Mouse (Mus musculus) lung, postnatal 14 days (tissue): Measurements from ENCODE around the gene Atl3.

Source experiments
- DNase-seq: peaks from one replicate; pipeline ENCODE4 v3.0.0; 2021

Atl3 gene

GRCm38 (mm10) chr19:7500701-7501100 lies 6.9 kb downstream of the Atl3 start:
- no peak for DNase-seq

- no peak for DNase-seq
Measured at GRCm38 (mm10) chr19:7502432-7502831, 8.6 kb downstream of the Atl3 start.

- DNase-seq, result no peak
Measured at GRCm38 (mm10) chr19:7506321-7506720, 12.5 kb downstream of the Atl3 start.

DNA sequence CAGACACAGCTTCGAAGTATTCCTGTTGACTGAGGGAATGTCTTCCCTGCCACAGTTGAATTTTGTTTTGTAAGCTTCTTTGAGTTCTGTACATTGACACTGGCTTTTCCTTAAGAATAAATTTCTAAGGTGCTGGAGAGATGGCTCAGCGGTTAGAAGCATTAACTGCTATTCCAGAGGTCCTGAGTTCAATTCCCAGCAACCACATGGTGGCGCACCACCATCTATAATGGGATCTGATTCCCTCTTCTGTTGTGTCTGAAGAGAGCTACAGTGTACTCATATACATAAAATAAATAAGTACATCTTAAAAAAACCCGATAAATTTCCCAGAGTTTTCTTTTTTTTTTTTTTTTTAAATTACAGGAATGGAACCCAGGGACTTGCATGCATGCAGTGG lies 14.2 kb downstream of the Atl3 start:
- DNase-seq, result no peak

GRCm38 (mm10) chr19:7516437-7516836 lies 22.6 kb downstream of the Atl3 start:
- DNase-seq, result no peak

GRCm38 (mm10) chr19:7521619-7522018 lies 27.8 kb downstream of the Atl3 start:
- DNase-seq, result no peak

DNA sequence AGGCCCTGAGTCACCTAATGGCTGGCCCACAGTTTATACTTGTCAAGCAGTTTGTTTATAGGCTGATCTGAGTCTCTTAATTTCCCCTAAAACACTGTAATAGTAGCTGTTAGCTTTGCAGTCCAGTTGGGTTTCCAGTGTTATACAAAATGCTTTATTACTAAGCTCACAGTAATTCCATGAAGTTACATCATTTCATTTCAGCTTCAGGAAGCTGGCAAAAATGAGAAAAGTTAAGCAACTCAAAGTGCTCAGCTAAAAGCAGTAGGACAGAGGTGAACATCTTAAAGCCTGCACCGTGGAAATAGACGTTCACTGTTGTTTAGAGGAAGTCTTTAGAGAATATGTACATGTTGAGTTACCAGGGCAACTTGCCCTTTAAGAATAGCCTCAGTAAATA lies 29.0 kb downstream of the Atl3 start:
- no peak for DNase-seq

DNA sequence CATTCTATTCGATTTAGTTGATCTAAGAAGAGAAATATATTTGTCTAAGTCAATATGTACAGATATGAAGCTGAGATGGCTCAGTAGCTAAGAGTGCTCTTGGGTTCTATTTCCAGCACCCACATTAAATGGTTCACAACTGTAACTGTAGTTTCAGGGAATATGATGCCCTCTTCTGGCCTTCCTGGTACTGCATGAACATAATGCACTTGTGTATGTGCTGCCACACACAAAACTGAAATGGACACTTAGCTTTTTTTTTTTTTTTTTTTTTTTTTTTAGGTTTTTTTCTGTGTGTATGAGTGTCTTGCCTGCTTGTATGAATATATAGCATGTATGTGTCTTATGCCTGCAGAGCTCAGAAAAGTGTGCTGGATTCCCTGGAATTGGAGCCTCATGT lies 29.5 kb downstream of the Atl3 start:
- peak; percentile 54 for DNase-seq

DNA sequence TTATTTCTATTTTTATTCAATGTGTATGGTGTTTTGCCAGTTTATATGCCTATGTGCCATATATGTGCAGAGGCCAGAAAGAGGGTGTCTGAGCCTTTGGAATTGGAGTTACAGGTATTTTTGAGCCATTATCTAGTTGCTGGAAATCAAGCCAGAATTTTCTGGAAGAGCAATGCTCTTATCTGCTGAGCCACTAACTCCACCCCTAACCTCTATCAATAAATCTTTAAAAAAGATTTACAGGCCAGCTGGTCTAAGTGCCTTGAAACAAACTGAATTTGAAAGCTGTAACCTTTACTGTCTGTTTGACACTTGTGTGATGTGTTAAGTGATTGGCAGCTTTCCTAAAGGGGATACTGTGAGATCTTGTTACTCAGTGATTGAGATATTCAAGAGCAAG lies 29.9 kb downstream of the Atl3 start:
- no peak for DNase-seq

DNA sequence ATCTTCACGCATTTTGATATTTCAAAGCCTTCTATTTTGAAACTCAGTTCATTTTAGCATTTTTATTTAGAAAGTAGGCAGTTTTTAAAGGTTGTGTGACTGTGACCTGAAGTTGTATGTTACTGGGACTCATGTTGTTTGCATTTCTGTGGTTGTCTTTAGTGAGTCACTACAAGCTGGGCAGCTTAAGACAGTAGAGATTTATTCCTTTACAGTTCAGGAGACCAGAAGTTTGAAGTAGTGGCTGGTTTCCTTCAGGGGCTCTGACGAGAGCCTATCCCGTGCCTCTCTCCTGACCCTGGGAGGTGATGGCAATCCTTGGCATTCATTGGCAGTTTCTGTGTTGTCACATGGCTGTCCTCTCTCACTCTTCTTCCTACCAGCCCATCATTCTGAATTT lies 31.0 kb downstream of the Atl3 start:
- DNase-seq, result no peak

DNA sequence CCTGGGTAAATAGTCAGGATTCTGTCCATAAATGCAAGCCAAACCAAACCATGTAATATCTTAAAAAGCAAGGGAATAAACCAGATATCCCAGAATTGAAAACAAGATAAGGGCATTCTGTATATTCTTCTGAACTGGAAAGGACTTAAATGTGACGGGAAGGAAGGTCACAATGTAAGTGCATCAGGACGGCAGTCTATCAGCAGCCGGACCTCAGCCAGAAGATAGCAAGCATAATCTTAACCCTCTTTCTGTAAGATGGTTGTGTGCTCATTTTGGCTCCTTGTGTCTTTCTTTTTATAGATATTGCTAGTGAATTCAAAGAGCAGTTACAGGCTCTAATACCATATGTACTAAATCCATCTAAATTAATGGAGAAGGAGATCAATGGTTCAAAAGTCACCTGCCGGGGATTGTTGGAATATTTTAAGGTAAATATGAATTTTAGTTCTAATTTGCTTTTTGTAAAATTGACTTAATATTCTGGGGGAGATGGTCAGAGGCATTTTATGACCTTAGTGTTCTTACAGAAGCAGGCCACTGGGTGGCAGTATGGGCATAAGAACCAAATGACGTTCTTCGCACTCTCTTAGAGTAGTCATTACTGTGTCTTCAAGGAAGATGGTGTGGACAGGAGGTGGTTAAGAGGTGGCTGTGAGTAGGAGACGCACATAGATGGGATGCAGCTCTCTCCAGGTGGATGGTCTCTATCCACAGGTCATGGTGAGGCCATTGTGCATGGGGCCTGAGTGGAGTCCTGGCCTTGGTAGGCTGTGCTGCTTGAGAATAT lies 35.0 kb downstream of the Atl3 start:
- peak; percentile 71 for DNase-seq

DNA sequence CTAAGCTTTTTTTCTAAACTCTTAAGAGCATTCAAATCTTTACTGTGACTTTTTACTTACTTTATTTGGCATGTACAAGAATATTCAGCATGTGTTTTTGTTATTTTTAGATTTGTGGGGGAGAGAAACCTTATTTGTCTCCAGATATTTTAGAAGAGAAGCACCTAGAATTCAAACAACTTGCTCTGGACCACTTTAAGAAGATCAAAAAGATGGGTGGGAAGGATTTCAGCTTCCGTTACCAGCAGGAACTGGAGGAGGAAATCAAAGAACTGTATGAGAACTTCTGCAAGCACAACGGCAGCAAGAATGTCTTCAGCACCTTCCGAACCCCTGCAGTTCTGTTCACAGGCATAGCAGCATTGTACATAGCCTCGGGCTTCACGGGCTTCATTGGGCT lies 38.1 kb downstream of the Atl3 start:
- no peak for DNase-seq

- DNase-seq, result no peak
Measured at GRCm38 (mm10) chr19:7533891-7534290, 40.1 kb downstream of the Atl3 start.

DNA sequence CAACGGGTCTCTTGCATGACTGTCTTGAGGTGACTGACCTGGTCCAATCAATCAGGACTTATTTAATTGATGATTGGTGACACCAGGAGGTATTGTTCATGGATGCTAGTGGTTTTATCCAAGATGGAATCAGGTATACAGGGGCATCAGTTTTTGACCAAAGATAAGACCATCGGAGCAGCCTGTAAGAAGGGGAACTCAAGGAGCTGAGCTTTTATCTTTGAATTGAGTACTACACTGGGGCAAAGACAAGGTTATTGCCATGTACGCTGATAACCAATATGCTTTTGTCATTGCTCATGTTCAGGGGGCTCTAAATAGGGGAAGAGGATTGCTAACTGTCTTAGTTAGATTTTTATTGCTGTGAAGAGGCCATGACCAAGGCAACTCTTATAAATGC lies 55.1 kb downstream of the Atl3 start:
- DNase-seq, result no peak

GRCm38 (mm10) chr19:7551550-7552300 lies 57.9 kb downstream of the Atl3 start:
- no peak for DNase-seq

- DNase-seq, result no peak
Measured at GRCm38 (mm10) chr19:7552301-7552673, 58.4 kb downstream of the Atl3 start.

- DNase-seq, result no peak
Measured at GRCm38 (mm10) chr19:7553441-7553840, 59.6 kb downstream of the Atl3 start.

DNA sequence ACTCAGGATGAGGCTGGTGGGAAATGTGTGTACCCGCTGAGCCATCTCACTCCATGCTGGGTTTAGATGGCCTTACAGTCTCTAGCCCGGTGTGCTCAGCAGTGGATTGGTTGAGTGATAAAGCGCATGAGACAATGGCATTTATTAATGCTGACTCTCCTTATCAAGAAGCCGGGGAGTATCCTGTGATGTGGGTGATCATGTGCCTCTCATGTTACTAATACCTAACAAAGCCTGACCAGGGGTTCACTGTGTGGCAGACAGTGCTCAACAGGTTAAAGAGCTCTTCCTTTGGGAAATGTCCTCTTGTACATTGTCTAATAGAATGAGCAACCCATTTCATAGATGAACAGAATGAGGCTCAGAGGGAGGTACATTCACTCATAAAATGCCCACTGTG lies 61.0 kb downstream of the Atl3 start:
- DNase-seq, result no peak

GRCm38 (mm10) chr19:7556641-7557040 lies 62.8 kb downstream of the Atl3 start:
- DNase-seq, result no peak

DNA sequence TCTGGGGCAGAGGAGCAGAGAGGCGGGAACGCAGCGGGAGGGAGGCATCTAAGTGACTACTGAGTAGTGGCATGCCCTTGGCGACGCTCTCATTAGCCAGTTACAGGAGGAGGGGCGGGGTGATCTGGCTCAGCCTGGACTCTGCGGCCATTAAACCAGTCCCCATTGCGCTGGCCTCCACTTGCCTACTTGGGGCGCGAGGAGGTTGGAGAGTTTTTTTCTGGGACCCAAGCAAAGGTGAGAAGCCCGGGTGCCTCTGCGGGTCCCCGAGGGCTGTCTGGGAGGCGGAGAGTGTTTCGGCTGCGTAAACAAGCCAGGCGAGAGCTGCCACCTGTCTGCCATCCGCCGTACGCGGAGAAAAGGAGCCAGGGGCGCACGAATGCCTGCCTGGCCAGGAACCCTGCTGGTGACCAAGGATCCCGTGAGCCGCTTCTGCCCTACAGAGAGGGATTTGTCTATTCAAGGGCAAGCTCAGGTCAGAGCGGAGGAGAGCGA lies 63.5 kb downstream of the Atl3 start, which contains the start of gene Pla2g16:
TSS of gene Pla2g16 (plus strand) at position 132 of the 495 bp plus-strand sequence.
- DNase-seq, result peak; percentile 68

DNA sequence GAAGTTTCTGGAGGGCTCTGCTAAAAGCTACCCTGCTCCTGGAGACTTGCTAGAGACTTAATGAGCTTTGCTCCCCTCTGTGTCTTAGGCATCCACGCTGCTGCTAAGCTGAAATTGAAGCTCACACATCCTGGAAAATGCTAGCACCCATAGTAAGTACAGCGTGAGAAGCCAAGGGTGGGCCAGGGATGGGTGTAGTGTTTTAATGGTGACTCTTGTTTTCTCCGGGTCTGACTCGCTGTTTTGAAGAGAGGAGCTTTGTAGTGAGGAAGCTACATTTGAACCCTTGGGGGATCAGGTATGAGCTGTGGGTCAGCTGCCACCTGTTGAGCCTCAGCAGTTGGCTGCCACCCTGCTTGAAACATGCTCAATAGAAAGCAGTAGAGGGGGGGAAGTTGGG lies 64.0 kb downstream of the Atl3 start:
- no peak for DNase-seq

GRCm38 (mm10) chr19:7558675-7559074 lies 64.8 kb downstream of the Atl3 start:
- DNase-seq, result no peak

GRCm38 (mm10) chr19:7559986-7560385 lies 66.1 kb downstream of the Atl3 start:
- DNase-seq, result no peak

- DNase-seq, result no peak
Measured at GRCm38 (mm10) chr19:7561456-7561855, 67.6 kb downstream of the Atl3 start.
